Mouse (Mus musculus) right cerebral cortex, postnatal 36 days (tissue): Measurements from ENCODE around the gene Gnmt.

Source experiments
- DNase-seq, 2 experiments: peaks; one replicate each; pipeline ENCODE4 v3.0.0; 2022; ENCODE audit warnings: low spot score in 2 of 2, mixed read lengths in 1 of 2

The Gnmt gene

DNA sequence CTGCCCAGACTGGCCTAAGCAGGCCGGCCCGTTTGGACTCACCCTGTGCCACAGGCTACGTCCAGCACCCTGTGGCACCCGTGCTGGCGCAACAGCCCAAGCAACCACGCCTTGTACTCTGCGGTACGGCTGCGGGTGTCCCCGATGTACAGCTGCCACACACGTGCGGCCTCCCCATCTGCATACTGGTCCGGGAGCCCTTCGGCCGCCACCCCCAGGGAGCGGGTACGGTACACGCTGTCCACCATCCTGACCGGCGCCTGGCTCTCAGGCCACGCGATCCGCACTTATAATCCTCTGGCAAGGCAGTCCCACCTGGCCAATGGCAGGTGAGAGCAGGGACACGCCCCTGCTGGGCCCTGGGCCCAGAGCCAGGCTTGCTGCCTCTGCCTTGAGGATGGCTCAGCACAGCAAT is at the start of gene Gnmt:
TSS of gene Gnmt (minus strand) at position 265 of the 415 bp plus-strand sequence.
- DNase-seq: no peak

DNA sequence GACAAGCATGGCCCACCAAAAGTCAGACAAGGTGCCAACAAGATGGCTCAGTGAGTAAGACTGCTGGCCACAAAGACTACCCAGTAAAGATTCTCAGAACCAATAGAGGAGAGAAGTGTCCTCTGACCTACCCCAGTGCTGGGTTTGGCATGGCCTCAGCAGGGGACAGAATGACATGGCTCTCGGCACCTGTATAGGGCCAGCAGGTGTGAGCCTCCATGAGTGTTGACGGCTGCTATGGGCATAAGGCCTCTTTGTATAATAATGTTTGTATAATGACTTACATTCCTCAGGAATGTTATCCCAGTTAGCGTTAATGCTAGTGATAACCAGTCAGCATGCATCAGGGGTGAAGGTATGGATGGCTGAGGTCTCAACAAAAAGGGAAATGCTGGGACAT is 47.1 kb upstream of the Gnmt start:
- DNase-seq: no peak

GRCm38 (mm10) chr17:46775070-46775469 is 46.1 kb upstream of the Gnmt start:
- DNase-seq: no peak

DNA sequence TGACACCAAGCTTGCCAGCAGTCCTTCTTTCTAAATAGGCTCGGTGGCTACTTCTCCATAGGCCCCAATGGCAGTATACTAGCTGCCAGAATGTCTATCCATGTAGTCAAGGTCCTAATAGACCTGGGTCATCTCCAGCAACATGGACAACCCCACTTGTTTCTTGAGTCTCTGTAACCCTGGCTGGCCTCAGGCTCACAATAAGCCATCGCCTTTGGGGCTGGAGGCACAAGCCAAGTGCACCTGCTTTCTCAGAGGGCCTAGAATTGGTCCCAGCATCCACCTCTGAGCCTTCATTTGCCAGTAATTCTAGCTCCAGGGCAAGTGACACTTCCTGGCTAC is 45.1 kb upstream of the Gnmt start:
- no peak for DNase-seq

- no peak for DNase-seq
Measured at GRCm38 (mm10) chr17:46773278-46774130, 44.5 kb upstream of the Gnmt start.

DNA sequence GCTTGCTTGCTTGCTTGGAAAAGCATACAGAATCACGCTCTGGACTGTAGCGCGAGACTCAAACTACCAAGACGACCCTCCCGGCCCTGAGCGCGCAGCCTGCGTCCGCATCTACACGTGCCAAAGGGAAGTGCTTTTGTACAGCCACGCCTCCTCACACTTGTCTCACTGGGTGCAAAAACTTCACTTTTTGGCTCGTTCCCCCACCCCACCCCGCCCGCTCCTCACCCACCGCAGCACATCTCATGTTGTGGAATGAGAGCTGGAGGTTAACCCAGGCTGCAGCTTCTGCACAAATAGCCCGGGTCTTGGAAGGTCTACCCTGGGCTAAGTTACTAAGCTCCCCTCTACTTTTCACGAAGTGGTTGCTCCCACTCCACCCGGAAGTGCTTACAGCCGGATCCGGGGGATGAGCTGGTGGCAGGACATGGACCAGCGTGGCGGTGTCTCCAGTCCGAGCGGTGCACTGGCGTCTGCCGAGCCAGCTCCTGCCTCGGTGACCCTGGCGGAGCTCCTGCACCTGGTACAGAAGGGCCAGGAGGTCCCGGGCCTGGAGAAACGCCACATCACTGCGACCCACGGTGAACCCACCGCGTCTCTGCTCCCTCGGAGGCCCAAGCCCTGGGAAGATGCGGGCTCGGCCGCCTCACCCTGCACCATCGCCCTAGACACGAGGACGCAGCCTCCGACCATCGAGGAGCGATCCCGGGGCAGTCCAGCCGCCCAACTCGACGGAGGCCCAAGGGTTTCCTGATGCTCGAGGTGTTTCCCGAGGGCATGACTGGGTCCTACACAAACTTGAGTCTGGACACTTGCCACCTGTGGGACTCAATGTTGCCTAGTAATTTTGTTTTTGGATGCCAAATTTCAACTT is 43.7 kb upstream of the Gnmt start, which contains the start of gene 2310039H08Rik:
TSS of gene 2310039H08Rik (plus strand) at position 232 of the 874 bp plus-strand sequence.
- DNase-seq: peak; percentile 73 to 81

- DNase-seq: no peak
Measured at GRCm38 (mm10) chr17:46772038-46772403, 43.1 kb upstream of the Gnmt start.

DNA sequence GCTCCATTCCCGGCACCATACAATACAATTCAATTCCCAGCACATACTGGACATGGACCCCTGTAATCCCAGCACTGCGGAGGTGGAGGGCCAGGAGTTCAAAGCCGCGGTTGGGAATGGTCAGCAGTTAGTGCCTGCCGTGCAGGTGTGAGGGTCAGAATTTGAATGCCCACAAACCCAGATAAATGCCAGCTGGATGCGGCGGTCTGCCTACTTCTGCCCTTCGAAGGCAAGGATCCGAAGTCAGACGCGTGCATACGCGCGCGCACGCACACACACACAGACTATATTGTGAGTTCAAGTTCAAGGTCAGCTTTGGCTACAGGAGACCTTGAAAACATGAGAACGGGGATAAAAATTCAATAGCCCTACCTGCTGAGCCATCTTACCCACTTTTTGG is 42.6 kb upstream of the Gnmt start:
- no peak for DNase-seq

DNA sequence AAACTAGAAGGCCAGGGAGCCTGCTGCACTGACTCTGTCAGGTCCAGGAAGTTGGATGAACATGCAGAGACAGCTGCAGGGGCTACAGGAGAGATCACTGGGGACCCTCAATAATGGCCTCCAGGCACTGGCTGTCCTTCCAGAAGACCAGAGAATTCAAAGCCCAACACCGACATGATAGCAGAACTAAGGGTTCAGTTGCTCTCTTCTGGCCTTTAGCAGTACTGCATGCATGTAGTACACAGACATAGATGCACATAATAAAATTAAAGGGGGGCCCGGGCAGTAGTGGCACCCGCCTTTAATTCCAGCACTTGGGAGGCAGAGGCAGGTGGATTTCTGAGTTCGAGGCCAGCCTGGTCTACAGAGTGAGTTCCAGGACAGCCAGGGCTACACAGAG is 42.1 kb upstream of the Gnmt start:
- no peak for DNase-seq

DNA sequence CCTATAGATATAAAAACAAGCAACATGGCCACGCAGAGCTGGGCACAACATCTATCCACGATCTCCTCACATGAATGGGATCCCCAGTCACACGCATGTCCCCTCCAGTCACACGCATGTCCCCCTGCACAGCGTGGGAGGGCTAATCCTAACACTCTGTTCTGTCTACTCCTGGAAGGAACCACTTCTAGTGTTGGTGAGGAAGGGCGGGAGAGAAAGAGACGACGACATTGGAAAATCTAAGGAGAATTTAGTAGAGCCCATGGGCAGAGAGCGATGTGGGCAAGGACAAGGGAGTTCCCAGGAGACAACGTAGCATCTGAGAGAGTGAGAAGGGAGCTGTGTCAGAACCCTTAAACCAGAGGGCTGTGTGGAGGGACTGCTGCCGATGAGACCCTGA is 41.6 kb upstream of the Gnmt start:
- no peak for DNase-seq

DNA sequence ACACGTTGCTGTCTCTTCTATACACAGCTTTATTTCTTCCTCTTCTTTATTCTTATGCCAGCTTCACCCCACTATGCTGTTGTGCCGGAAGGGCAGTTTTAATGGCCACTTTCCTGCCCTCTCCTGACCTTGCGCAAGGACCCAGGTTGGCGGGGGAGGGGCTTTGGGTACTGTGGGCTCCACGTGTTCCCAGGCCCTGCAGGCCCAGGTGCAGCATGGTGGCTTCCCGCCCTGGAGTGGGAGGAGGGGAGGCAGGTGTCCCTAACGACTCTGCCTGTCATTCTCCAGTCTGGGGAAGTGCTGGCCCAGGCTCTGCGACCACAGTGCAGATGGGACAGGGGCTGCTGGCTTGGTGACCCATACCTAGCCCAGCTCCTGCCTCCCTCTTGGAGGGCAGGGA is 38.9 kb upstream of the Gnmt start:
- no peak for DNase-seq

- DNase-seq: peak; percentile 72 to 76
Measured at GRCm38 (mm10) chr17:46764916-46765315, 35.9 kb upstream of the Gnmt start.

DNA sequence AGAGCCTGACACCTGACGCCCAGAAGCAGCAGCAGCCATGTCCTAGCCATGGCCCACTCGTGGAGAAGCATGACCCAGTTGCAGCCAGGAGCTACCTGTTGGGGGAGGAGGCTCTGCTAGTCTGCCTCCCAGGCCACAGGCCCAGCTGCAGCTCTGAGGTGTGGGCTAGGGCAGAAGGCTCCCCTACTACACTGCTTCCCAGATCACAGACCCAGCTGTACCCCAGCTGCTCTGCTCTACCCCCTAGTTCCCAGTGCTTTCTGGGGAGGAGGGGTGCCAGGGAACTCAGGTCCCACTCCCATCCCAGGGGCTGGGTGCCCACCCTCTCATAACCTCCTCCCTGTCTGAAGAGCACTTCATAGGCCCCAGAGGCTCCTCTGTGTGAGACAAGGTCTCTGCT is 34.6 kb upstream of the Gnmt start, which contains the start of gene Ptcra:
TSS of gene Ptcra (minus strand) at position 169 of the 400 bp plus-strand sequence.
- no peak for DNase-seq

GRCm38 (mm10) chr17:46758753-46759152 is 29.8 kb upstream of the Gnmt start:
- peak in 1 of 2 experiments; percentile 50 for DNase-seq

- peak; percentile 98 to 99 for DNase-seq
Measured at GRCm38 (mm10) chr17:46751794-46752556, 23.0 kb upstream of the Gnmt start, which contains the start of gene Cnpy3. TSS of gene Cnpy3 (minus strand) at chr17:46752214.

DNA sequence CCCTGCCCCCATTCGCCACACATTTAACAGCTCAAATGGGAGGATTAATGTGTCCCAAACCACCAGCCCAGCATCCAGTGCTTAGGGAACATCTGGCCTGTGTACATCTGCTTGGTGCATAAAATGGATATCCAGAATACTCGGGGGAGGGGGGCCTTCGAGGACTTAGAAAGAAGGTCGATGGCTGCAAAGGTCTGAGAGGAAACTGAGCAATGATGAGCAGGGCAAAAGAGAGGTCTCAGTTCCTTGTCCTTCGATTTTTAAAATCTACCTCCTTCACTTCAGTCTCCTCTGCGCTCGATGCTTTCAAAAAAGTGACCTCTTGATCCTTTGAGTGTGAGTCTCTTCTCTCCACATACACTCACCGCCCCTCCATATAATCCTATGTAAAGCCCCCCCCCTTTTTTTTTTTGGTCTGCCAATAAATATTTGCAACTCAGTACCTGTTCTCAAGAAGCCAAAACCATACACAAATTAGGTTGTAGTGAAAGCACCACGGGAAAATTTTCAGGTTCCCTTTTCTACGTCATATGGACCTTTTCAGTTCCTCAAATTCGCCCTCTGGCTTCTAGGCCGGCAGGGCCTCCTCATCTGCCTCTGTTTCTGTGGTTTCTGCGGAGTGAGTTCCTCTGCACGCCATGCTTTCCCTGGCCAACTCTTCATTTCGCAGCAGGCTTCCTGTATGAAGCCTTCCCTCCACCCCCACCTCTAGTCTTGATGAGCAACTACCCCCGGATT is 22.3 kb upstream of the Gnmt start:
- DNase-seq: no peak

- DNase-seq: no peak
Measured at GRCm38 (mm10) chr17:46750580-46750979, 21.6 kb upstream of the Gnmt start.

- no peak for DNase-seq
Measured at GRCm38 (mm10) chr17:46749282-46749681, 20.3 kb upstream of the Gnmt start.

DNA sequence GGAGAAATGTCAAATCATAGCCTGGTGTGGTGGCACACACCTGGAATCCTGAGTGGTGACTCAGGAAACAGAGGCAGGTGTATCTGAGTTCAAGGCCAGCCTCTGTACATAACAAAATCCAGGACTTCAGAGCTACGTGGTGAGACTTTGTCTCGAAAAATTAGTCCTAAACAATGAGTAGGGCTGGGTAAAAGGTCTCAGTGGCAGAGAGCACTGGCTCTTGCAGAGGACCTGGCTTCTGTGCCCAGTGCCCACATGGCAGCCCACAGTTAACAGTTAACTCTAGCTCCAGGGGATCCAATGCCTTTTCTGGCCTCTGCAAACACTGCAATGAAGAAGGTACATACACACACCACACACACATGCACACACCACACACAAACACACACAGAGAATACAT is 18.8 kb upstream of the Gnmt start:
- no peak for DNase-seq

DNA sequence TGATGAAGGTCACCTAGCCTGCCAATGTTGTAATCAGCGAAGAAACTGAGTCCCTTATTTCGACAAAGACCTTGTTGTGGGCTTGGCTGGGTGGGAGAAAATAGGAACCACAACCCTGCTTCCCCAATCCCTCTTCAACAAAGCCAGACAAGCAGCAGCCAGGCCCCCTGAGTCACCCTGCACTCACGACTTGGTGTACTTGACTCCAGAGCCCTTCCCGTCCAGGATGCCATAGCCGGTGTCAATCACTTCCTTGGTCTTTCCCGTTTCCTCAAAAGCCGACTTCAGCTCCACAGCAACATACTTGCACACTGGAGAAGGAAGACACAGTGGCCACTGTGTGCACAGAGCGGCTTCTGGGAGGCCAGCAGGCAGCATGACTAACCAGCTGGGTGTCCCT is 18.3 kb upstream of the Gnmt start:
- no peak for DNase-seq

GRCm38 (mm10) chr17:46745506-46745905 is 16.5 kb upstream of the Gnmt start:
- DNase-seq: no peak
